Mouse (Mus musculus) natural killer cell, adult 2 months (primary cell): ENCODE measurements around the gene Epb41l1.

Experiments
- DNase-seq, 2 experiments: peaks; one replicate each; pipeline ENCODE4 v3.0.0; 2022; ENCODE audit warnings: low spot score in 2 of 2

The Epb41l1 gene

DNA sequence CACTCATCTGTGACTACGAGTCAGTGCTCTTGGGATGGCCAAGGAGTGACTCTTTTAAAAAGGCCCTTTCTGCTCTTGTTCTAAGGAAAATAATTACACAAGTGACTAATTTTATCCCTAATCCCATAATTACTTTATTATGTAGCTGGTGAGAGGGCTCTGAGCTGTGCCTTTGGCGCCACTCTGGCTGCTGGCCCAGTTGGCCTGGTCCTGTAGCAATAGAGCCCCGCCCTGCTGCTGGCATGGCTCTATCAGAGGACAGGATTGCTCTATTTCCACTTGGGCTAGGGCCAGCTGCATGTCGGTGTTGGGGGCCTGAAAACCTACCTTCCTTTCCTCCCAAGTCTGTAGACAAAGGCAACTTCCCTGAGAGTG, 36.6 kb downstream of the Epb41l1 start:
- no peak for DNase-seq

DNA sequence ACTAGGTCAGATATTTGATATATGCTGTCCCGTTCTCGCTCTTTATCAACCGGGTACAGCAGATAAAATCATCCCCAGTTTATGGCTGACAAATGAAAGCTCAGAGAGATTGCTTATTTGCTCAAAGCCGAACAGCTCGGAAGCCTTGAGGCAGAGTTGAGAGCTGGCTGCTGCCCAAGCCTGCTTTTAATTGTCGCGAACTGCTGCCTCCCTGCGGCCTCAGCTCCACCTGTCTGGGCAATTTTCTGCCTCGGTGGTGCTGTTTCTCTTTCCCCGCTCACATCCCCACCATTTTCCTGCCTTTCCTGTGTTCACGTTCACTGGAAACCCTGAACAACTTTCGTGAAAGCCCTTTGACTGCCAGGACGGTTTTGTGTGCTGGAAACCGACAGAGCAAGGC, 39.8 kb downstream of the Epb41l1 start:
- DNase-seq = no peak

DNA sequence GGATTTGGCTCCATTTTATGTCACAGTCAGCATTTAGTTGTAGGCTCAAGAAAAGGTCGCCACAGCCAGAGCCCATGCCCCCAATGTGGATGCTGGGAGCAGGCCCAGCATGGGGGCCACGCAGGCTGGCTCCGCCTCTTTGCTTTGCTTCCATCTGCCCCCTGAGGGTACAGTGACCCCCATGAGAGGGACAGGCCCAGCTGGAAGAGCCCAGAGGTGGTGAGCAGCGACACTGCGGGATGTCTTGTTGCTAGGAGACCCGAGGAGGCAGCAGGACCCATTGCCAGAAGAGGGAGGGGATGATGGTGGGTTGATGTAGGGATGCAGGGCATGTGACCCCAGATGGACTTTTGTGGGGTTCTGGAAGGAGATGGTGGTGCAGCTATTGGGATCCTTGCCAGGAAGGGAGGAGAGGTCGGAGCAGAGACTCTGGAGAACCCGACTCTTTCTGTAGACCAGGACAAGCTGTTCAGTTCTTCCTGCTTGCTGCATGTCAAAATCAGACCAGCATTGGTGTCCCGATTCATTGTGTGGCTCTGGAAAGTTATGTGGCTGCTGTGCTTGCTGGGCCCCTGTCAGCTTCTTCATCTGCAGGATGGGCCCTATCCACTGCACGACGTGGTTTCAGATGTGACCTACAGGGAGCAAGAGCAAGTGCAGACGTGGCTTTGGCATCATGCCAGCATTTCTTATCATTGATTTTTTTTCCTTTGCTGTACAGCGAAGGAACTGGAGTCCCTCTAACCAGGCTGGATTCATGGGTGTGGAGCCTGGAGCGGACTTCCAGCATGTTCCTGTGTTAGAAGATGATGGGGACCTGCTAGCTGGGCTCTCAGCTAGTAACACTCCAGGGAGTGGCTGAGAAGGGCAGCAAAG, 41.7 kb downstream of the Epb41l1 start:
- no peak for DNase-seq

DNA sequence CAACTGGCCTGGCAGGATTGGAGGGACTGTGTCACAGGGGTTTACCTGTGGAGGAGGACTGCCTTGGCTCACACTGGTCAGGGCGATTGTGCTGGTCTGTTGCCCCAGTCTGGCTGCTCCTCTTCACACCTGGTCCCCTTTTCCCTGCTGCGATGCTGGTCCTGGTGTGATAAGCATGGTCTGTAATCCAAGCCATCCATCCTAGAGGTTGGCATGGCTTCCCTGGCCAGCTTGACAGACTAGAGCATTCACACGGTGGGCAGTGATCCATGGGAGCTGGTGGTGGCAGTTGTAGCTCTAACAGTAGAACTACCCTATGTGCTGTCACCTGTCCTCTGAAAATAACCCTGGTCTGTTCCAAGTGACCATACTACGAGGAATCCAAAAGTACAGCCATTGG, 43.7 kb downstream of the Epb41l1 start:
- DNase-seq = no peak

DNA sequence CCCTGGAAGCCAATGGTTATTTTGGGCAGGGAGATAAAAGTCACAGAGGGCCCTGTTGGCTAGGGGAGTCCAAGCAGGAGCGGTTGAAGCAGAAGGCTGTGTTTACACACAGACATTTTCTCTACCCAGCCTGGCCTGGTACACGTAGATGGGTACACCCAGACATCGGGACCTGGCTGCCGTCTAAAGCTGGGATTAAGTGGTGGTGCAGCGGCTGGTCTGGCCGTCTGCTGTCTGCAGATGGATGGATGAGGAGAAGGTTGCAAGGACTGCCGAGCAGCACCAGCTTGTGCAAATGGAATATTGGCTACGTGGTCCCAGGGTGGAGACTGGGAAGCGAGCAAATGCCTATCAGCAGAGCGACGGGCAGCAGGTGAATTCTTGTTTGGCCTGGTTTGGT, 46.8 kb downstream of the Epb41l1 start:
- no peak for DNase-seq

DNA sequence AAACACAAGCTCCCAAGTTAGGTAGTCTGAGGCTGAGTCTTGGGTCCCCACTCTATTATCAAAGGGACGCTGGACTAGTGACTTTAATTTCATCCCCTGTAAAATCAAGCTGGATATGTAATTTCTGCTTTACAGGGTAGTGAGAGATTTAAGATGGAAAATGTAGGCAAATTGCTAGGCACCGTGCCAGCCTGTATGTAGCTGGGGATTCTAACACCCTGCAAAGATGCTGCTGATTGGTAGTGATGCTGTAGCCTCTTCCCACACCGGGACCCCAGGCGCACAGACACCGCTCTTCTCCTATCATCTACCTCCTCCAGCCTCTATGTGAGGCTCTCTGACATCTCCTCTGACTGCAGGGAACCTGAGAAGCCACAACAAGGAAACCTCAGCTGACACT, 48.2 kb downstream of the Epb41l1 start:
- DNase-seq = no peak

DNA sequence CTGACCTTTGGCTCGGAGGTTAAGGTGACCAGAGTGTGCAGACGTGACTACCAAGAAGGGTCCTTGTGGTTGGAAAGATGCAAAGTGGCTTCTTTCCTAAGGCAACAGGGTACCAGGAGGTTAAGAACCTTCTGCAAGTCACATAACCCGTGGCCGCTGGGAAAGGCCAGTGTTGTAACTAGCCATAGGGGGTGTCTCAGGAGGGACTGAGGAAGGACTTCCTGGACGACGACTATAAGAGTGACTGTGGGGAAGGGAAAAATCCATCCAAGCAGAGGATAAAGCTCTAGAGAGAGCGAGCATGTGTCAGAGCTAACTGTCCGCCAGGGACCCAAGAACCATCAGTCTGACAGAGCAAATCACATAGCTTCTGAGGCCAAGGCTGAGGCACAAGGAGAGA, 48.8 kb downstream of the Epb41l1 start:
- no peak for DNase-seq

DNA sequence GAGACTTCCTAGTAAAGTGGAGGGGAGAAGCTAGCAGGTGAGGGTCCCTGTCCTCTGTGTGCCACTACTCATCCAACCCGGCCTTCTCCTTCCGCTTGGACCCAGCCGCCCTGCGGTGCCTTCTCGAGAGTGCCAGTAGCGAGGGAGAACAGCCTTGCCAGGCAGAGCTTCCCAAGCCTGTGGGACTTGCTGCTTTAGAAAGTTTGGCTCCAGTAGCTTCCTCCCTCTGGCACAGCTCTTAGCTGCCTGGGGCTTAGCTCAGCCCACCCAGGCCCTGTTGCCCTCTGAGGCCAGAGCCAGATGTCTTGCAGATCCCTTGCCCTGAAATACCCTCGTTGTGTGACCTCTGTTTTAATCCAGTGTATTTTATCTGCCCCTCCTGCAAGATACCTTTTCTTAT, 50.2 kb downstream of the Epb41l1 start:
- DNase-seq = no peak

DNA sequence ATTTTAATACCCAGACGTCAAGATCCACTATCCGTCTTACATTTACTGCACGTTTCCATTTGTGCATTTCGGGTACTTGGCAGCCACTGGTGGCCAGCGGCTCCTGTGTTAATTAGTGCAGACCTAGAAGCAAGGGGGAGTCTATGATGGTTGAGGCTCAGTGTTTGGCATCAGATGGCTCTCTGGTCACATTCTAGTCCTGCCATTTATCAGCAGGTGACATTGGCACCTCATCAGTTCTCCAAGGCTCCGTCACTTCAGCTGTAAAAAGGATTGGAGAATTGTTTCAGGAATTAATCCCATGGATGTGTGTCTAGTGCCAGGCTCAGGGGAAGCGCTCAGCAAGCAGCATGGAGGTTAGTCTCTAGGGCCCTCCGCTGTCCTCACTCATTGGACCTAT, 51.6 kb downstream of the Epb41l1 start:
- no peak for DNase-seq

DNA sequence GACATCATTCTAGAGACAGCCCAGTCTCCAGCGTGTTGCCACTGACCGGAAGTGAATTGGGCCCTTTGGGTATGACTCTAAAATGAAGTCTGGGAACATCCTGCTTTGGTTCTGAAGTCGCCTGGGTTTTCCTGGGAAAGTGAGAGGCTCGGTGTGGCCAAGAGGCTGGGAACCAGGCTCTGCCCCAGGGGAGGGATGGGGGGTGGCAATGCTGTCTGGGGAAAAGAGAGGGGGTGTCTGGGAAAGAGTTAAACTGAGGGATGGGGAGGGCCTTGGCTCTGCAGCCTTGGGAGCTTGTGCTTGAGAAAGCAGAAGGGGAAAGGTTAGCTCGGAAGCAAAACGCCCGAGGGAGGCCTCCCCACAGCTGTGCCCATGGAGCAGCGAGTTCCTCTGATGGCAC, 53.0 kb downstream of the Epb41l1 start:
- no peak for DNase-seq

DNA sequence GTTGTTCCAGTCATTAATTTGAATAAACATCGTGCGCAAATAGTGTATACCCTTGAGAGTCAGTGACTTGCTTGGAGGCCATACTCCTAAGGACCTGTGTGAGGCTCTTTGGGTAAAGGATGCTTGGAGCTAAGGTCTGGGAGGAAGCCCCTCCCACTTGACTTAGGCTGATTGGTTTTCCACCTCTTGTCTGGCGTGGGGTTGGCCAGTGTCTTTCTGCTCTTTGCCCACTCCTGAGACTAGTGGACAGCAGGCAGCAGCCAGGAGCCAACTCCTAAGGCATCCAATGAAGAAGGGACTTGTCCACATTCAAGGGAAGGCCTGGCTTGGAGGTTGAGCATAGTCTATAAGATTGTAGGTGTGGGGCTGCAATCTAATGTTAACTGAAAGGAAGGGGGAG, 53.4 kb downstream of the Epb41l1 start:
- no peak for DNase-seq

DNA sequence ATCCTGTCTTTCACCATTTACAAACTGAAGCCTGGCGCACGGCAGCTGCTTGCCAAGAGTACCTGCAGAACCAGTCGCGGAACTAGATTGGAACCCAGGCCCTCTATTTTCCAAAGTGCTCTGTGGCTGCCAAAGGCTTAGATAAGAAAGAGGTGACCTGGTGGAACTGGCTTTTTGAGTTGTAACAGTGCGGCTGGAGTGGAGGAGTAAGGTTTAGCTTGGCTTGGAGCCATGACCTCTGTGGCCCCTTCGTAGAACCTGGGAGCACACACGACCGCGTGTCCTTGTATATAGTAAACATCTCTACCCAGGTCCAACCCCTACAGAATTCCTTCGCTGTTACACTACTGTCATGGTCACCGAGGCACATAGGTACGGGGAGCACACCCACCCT, 54.2 kb downstream of the Epb41l1 start:
- no peak for DNase-seq

DNA sequence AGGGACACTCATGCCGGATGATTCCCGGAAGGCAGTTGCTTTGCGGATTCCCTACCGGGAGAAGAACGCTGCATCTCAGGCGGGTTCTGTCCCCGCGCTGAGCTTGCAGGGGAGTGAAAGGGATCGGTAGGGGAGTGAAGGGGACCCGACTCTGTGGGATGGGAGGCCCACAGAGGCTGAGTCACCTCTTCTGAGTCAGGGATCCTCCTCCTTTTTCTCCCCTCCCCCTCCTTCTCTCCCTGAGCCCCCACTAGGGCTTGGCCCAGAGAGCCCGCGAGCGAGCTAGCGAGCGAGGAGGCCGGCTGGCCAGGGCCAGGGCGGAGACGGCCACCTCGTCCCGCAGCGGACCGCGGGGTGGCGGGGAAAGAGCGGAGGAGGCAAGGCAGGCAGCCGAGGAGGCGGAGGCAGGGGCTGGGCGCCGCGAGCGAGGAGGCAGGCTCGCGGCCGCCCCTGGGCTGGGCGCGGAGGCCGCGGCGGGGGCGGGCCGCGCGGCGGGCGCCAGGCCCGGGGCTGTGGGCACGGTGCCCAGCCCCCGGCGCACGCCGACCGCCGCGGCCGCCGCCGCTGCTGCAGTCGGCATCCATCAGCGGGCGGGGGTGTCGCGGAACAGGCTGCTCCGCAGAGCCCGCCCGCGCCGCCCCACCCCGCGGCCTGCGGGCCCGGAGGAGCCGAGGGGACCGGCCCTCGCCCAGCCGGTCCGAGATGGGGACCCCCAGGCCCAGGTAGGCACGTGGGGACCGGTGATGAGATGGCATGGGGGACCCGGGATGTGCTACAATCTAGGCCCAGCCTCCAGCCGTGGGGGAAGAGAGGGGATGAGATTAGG, 54.8 kb downstream of the Epb41l1 start:
- DNase-seq = peak; percentile 12 to 13

DNA sequence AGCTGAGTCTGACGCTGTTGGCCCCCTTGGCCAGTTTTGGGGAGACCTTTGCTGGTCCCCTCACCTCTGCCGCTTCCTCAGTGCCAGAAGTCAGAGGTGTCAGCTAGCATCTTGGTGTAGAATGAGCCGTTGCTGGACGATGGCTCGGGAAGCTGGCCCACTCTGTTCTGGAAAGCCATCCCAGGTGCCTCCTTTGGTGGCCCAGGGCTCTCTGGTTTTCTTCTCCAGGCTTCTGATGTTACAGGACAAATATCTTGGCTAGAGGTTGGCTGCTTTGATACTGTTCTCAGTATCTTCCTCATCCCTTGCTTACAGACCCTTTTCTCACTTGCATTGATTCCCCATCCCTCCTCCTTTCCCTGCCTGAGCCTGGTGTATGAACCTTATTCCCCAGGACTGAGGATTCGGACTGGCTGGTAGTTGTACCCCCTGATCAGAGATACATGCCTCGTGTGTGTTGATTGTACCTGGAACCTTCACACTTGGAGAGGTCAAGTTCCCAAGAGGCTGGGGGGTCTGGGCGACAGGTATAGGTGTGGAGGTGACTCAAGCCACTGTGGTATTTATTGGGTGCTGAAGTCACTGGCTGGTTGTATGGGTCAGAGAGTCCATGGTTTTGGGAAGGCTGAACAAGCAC, 55.5 kb downstream of the Epb41l1 start:
- no peak for DNase-seq

DNA sequence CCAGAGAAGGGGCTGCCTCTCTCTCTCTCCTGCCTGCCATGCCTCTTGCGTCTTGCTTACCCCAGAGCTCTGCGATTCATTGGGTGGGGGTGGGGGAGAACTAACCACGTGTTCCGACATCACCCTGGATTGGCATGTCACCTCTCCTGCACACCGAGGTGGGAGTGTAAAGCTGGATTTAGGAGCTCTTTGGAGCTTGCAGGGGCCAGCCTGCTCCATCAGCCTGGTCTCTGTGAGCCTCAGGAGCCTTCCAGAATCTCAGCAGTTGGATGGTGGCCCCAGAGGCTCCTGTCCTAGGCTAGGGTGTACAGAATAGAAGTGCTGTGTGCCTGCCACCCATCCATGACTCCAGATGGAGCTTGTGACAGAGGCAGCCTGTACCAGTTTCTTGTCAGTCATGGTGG, 56.0 kb downstream of the Epb41l1 start:
- no peak for DNase-seq

DNA sequence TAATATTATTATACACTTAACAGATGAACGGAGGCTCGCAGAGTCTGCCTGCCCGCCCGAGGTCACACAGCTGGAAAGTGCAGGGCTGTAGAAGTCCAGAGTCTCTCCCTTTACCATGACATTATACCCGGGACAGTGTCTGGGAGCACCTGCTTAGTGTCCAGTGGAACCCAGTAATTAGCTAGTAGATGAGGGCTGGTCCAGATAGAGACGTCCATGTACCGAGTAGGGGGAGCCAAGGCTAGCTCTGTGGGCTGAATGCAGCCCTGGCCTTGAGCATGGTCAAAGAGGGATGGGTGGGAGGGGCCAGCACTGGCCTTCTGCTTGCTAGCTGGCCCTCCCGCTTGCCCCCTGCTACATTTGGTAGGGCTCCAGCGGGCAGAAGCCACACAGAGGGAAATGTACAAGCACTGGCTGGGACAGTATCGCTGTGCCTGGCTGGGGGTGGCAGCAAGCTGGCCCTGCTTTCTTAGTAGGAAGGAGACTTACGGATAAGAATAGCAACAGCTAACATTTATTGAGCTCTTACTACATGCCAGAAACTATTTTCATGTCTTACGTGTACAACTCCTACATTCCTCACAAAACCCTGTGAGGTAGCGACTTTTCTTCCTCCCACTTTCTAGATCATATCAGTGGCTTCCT, 57.5 kb downstream of the Epb41l1 start:
- DNase-seq = no peak

DNA sequence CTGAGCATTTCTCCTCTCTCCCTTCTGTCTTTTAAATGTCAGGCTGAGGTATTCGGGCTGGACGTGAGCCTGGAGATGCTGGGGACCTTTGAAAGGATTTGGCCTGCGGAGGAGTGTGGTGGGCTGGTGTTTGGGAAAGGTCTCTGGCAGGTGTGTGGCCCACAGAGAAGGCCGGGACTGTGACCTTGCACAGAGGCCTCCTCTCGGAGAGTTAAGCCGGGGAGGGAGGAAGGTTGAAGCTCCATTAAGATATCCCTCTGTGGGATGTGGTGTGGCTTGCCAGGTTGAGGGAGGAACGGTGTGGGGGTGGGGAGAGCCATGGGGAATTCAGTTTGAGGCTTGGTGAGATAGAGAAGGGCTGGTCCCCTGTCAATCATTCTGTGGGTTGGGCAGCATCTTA, 59.1 kb downstream of the Epb41l1 start:
- no peak for DNase-seq

DNA sequence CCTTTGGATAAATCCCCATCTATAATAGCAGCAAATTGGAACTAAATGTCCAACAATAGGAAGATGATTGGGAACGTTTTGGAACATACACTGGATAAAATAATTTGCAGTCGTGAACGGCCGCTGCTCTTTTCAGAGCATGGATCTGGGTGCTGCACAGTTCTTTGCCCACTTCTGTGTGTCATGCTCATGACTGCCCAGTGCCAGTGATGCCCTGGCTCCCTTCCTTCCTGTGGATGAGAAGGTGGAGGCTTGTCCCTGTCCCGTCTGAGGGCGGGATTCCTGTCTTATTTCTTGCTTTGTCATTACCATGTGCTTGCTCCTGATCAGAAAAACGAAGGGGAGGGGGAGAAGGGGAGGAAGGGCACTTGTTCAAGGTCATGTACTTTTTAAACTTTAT, 59.6 kb downstream of the Epb41l1 start:
- DNase-seq = no peak

DNA sequence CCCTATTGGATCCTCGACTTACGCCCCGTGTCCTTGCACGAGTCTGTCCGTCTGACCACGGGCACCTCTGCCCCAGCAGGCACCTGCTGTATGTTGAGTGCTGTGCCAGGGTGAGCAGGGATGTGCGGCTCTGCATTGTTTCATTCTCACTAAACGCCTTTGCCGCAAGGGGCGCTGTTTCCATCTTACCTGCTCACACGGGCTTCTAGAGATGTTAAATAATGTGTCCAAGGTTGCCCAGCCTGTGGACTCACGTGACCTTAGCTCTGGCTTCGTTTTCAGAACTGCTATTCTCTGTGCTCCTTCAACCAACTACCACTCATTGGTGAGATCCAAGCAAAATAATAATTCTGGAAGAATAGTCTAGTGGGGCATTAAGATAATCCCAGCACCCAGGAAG, 61.6 kb downstream of the Epb41l1 start:
- DNase-seq = peak; percentile 43 to 60

DNA sequence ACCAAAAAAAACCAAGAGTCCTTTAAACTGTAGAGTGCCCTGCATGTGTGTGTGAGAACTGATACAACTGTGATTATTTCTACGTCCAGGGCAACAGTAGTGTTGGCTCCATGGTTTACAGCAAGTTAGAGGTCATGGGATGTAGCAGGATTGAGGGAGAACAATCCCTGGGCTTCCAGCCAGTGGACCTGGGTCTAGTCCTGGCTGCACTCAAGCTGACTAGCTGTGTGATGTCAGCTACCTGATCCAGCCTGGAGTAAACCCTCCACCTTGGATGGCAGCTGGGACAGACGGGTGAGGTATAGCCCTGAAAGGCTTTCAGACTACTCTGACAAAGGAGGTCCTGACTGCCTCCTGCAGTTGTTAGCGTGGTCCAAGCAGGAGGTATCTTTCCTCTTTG, 62.1 kb downstream of the Epb41l1 start:
- DNase-seq = no peak

DNA sequence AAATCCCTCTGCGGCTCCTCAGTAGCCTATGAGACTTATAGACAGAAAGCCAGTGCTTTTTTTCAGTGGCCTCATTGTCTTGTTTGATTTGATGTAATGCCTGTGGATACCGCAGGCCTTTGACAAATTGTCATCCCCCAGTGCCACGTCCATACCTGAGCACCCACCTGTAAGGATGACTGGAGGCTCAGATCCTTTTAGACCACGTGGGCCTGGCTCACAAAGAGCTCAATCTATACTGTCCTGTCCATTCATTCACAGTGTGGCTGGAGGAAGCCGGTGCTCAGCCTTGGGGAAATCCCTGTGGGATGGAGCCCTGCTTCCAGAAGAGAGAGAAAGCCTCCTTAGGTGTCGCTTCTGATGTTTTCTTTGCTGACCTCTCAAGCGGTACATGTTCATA, 62.5 kb downstream of the Epb41l1 start:
- DNase-seq = no peak

DNA sequence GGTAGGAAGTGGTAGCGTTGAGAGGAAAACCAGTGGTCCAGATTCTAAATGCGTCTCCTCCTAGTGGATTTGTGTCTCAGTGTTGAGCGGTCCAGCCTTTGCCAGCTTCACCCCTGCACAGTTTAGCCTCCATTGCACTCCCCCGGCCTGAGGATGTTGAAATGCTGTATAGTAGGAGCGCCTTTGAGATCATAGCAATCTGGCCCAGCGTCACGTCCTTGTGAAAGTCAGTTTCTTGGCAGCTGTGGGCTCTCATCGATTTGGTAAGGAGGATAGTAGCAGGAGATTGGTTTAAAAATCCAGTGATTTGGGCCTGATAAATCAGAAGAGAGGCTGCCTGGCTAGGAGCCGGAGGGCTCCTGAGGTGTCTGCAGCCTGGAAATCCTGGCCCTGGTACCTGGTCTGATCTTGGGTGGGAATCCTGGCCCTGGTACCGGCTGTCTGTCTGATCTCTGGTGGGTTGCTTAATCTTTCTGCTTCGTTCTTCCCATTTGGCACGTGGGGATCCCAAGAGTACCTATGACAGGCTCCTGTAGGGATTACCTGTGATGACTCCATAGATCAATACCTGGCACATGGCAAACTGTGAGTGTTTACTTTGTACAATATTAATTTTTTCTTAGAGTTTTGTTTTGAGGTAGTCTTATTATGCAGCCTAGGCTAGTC, 65.5 kb downstream of the Epb41l1 start:
- no peak for DNase-seq
